Mouse (Mus musculus): ENCODE results near the gene Zfp637.

DNA sequence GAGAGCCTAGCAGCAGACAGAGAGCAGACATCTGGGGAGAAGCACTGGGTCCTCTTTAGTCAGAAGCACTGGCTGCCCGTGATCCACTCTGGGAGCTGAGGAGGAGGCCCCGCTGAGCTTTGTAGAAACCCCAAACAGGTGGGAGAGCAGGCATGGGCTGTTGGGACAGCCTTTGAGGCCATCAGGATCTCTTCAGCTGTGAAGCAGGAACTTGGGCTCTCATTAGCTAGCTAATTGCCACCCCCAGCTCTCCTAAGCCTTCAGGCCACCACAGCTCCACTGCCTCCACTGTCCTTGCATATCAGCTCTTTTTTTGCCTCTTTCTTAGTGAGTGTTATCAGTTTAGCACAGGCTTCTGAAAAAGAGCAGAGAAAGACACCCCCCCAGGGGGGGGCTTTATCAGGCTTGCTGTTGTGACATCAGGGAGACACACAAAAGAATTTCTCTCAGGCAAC is 47.7 kb downstream of the Zfp637 start:
- TF ChIP-seq EP300 (IDR thresholded peaks at IDR 0.05; ENCODE audit: low read depth) (no peak), CTCF (IDR thresholded peaks at IDR 0.05; ENCODE audit: low read depth) (no peak)
